Mouse (Mus musculus): Measurements from ENCODE around the gene Lrrc74a. TPM values are rescaled to one million over a fixed set of nuclear protein-coding genes. Genes with fewer than 3 reads are reported as not detected.
A peak's percentile ranks its signal among the peaks of the same experiment; 100 is the strongest.

The Lrrc74a gene
- polyA plus RNA-seq, 1 experiment from 2014 or later, result not detected

GRCm38 (mm10) chr12:86795076-86795837 is 61.1 kb downstream of the Lrrc74a start:
- no peaks in the 10 kb centered on the region for H3K9me3 ChIP-seq (ENCODE audit: low read length)
- no peak overlapping the region for H3K27ac ChIP-seq (ENCODE audit: low read depth)
- no peak for TF ChIP-seq CTCF (IDR thresholded peaks at IDR 0.05; ENCODE audit: low read depth)
- TF ChIP-seq EP300 (IDR thresholded peaks at IDR 0.05; ENCODE audit: low read depth), result no peak
- H3K4me3 ChIP-seq (ENCODE audit: low read depth, low read length), result no peak overlapping the region
- H3K4me1 ChIP-seq (ENCODE audit: insufficient read depth), result peaks cover 31% of the 10 kb centered on the region
- DNase-seq (no peak), ATAC-seq (peak; percentile 58)
- H3K9ac ChIP-seq (replicated peaks), result 0 out of 2 replicates have a peak overlapping the region, but pooled peaks have one; percentile 36
- WGBS (ENCODE audit: insufficient replicate concordance), result 60% methylated on average over 7 of the region's 7 CpGs
- no peak overlapping the region for H3K4me2 ChIP-seq (ENCODE audit: low read depth, low read length)
- H3K36me3 ChIP-seq (replicated peaks; ENCODE audit: insufficient read depth, low read length), result no peaks in the 10 kb centered on the region
- H3K27me3 ChIP-seq (ENCODE audit: insufficient read depth, low read length), result no peaks in the 10 kb centered on the region

DNA sequence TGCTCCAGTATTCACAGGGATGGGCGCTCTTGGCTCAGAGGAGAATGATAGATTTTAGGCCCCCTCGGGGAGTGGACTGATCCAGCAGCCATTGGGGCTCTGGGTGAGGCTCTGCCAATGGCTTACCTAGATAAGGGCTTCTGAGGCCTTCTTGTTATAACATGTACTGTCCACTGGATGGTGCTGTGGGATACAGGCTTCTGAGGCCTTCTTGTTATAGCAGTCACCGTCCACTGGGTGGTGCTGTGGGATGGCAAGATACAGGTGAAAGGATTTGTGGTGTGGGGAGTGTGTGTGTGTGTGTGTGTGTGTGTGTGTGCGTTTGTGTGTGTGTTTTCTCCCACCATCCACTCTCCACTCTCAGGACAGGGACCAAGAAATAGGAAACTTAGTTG is 61.7 kb downstream of the Lrrc74a start:
- TF ChIP-seq EP300 (IDR thresholded peaks at IDR 0.05; ENCODE audit: low read depth) (0 out of 2 replicates have a peak, but pooled peaks have one; percentile 18), CTCF (IDR thresholded peaks at IDR 0.05; ENCODE audit: low read depth) (peak; percentile 100)
- no peak overlapping the region for H3K27ac ChIP-seq (ENCODE audit: low read depth)
- H3K4me1 ChIP-seq (ENCODE audit: insufficient read depth), result peaks cover 37% of the 10 kb centered on the region
- WGBS (ENCODE audit: insufficient replicate concordance), result 0% methylated on average over 4 of the region's 4 CpGs
- H3K27me3 ChIP-seq (ENCODE audit: insufficient read depth, low read length), result no peaks in the 10 kb centered on the region
- H3K9me3 ChIP-seq (ENCODE audit: low read length), result no peaks in the 10 kb centered on the region
- peak; percentile 82 for ATAC-seq
- peak; percentile 90 for DNase-seq
- H3K4me3 ChIP-seq (ENCODE audit: low read depth, low read length), result no peak overlapping the region
- H3K4me2 ChIP-seq (ENCODE audit: low read depth, low read length), result no peak overlapping the region
- H3K9ac ChIP-seq (replicated peaks), result 0 out of 2 replicates have a peak overlapping the region, but pooled peaks have one; percentile 36
- H3K36me3 ChIP-seq (replicated peaks; ENCODE audit: insufficient read depth, low read length), result no peaks in the 10 kb centered on the region

DNA sequence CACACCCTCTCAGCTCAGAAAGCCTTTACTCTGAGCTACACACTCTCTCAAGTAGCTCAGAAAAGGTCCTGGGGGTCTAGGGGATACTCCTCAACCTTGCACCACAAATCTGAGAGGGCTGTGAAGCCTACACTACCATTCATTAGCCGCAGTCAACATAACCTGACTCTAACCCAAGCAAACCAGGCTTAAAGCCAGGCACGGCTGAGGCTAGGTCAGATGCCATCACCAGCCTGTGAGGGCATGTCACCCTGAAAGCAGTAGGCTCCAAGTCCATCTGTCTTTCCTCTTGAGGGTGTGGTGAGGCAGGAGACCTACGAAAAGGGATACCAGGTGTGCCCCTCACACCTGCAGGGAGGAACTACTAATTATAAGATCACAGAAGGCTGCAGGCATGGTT is 62.2 kb downstream of the Lrrc74a start:
- Histone ChIP-seq H3K9me3 (ENCODE audit: low read length) (no peaks in the 10 kb centered on the region), H3K9ac (replicated peaks) (no peak overlapping the region), H3K4me2 (ENCODE audit: low read depth, low read length) (no peak overlapping the region), H3K4me3 (ENCODE audit: low read depth, low read length) (no peak overlapping the region), H3K36me3 (replicated peaks; ENCODE audit: insufficient read depth, low read length) (no peaks in the 10 kb centered on the region), H3K4me1 (ENCODE audit: insufficient read depth) (peaks cover 42% of the 10 kb centered on the region), H3K27me3 (ENCODE audit: insufficient read depth, low read length) (no peaks in the 10 kb centered on the region), H3K27ac (ENCODE audit: low read depth) (no peak overlapping the region)
- TF ChIP-seq CTCF (IDR thresholded peaks at IDR 0.05; ENCODE audit: low read depth) (no peak), EP300 (IDR thresholded peaks at IDR 0.05; ENCODE audit: low read depth) (no peak)
- ATAC-seq, result no peak
- DNase-seq, result no peak
- WGBS (ENCODE audit: insufficient replicate concordance), result 74% methylated on average over 3 of the region's 3 CpGs

DNA sequence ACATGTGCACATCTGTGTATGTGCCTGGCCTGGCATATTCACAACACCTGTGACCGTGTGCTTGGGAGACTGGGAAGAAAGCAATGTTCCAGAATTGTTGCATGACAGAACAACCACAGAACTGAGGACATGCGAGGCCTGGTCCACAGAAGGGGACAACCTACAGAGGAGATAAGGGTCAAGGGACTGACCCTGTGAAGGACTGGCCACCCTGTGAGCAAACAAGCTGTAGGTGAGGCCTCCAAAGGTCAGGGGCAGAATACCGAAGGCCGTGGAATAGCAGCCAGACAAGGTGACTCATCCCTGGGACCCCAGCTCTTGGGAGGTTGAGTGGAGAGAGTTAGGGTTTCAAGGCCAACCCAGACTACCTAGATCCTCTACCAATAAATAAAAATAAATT is 63.6 kb downstream of the Lrrc74a start:
- no peak overlapping the region for H3K4me3 ChIP-seq (ENCODE audit: low read depth, low read length)
- no peak overlapping the region for H3K27ac ChIP-seq (ENCODE audit: low read depth)
- WGBS (ENCODE audit: insufficient replicate concordance), result 61% methylated on average over 4 of the region's 4 CpGs
- H3K4me2 ChIP-seq (ENCODE audit: low read depth, low read length), result no peak overlapping the region
- H3K9ac ChIP-seq (replicated peaks), result no peak overlapping the region
- no peaks in the 10 kb centered on the region for H3K36me3 ChIP-seq (replicated peaks; ENCODE audit: insufficient read depth, low read length)
- no peaks in the 10 kb centered on the region for H3K27me3 ChIP-seq (ENCODE audit: insufficient read depth, low read length)
- peaks cover 56% of the 10 kb centered on the region for H3K4me1 ChIP-seq (ENCODE audit: insufficient read depth)
- ATAC-seq, result no peak
- TF ChIP-seq CTCF (IDR thresholded peaks at IDR 0.05; ENCODE audit: low read depth) (no peak), EP300 (IDR thresholded peaks at IDR 0.05; ENCODE audit: low read depth) (no peak)
- H3K9me3 ChIP-seq (ENCODE audit: low read length), result no peaks in the 10 kb centered on the region
- DNase-seq, result no peak

GRCm38 (mm10) chr12:86798773-86799540 is 64.8 kb downstream of the Lrrc74a start:
- Histone ChIP-seq H3K4me3 (ENCODE audit: low read depth, low read length) (no peak overlapping the region), H3K4me2 (ENCODE audit: low read depth, low read length) (no peak overlapping the region), H3K9me3 (ENCODE audit: low read length) (no peaks in the 10 kb centered on the region), H3K27ac (ENCODE audit: low read depth) (peak overlapping the region; percentile 31; the same call in 1 of the 2 replicates), H3K9ac (replicated peaks) (no peak overlapping the region; the same call in 1 of the 2 replicates), H3K36me3 (replicated peaks; ENCODE audit: insufficient read depth, low read length) (no peaks in the 10 kb centered on the region), H3K4me1 (ENCODE audit: insufficient read depth) (peaks cover 58% of the 10 kb centered on the region), H3K27me3 (ENCODE audit: insufficient read depth, low read length) (no peaks in the 10 kb centered on the region)
- no peak for ATAC-seq
- WGBS (ENCODE audit: insufficient replicate concordance), result 39% methylated on average over 14 of the region's 14 CpGs
- DNase-seq, result peak; percentile 86
- TF ChIP-seq CTCF (IDR thresholded peaks at IDR 0.05; ENCODE audit: low read depth) (peak; percentile 95), EP300 (IDR thresholded peaks at IDR 0.05; ENCODE audit: low read depth) (no peak)

DNA sequence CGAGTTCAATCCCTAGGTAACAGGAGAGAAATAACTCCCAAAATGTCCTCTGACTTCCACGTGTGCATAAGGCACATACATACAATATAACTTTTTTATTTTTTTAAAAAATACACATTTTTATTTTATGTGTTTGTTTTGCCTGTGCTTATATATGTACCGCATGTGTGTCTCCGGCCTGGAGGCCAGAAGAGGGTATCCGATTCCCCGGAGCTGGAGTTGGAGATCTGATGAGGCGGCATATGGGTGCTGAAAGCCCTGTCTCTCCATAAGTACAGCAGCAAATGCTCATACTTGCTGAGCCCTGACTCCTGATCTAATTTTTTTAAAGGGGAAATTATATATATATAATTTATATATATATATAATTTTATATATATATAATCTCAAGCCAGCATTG is 65.6 kb downstream of the Lrrc74a start:
- Histone ChIP-seq H3K4me1 (ENCODE audit: insufficient read depth) (peaks cover 57% of the 10 kb centered on the region), H3K27ac (ENCODE audit: low read depth) (peak overlapping the region; percentile 95; the same call in 1 of the 2 replicates), H3K9me3 (ENCODE audit: low read length) (no peaks in the 10 kb centered on the region), H3K4me2 (ENCODE audit: low read depth, low read length) (no peak overlapping the region), H3K27me3 (ENCODE audit: insufficient read depth, low read length) (no peaks in the 10 kb centered on the region), H3K4me3 (ENCODE audit: low read depth, low read length) (no peak overlapping the region), H3K9ac (replicated peaks) (no peak overlapping the region), H3K36me3 (replicated peaks; ENCODE audit: insufficient read depth, low read length) (no peaks in the 10 kb centered on the region)
- 91% methylated on average over 7 of the region's 7 CpGs for WGBS (ENCODE audit: insufficient replicate concordance)
- ATAC-seq (no peak), DNase-seq (no peak)
- TF ChIP-seq CTCF (IDR thresholded peaks at IDR 0.05; ENCODE audit: low read depth) (no peak), EP300 (IDR thresholded peaks at IDR 0.05; ENCODE audit: low read depth) (no peak)

Data from liver, postnatal 0 days (tissue).